Mouse (Mus musculus): ENCODE data around the gene Phf10. TPM values are rescaled to one million over a fixed set of nuclear protein-coding genes. Genes with fewer than 3 reads are reported as not detected.

Phf10 gene
- total and polyA plus RNA-seq, 3 experiments = 185 to 627 (median 265) TPM

- DNase-seq (ENCODE audit: low read depth, low spot score) = no peak
- TF ChIP-seq E2F4 (IDR thresholded peaks at IDR 0.05; ENCODE audit: borderline replicate concordance, low read depth, low read length) (no peak), TBP (IDR thresholded peaks at IDR 0.05; ENCODE audit: low read depth, low read length) (no peak), POLR2A (IDR thresholded peaks at IDR 0.05; ENCODE audit: control insufficient read depth in 1 of 2, insufficient read depth in 1 of 2, low read depth in 1 of 2, low read length in 2 of 2, poor library complexity in 1 of 2) (no peak), NELFE (IDR thresholded peaks at IDR 0.05; ENCODE audit: low read depth, low read length) (no peak), ZC3H11A (IDR thresholded peaks at IDR 0.05; ENCODE audit: low read depth, low read length) (no peak), SIN3A (IDR thresholded peaks at IDR 0.05; ENCODE audit: low read length) (no peak), UBTF (IDR thresholded peaks at IDR 0.05; ENCODE audit: borderline replicate concordance, insufficient read depth, low read depth, low read length) (no peak), EP300 (IDR thresholded peaks at IDR 0.05; ENCODE audit: low read depth in 1 of 2, low read length in 2 of 2) (no peak), RAD21 (IDR thresholded peaks at IDR 0.05; ENCODE audit: low read depth, low read length) (no peak), CHD2 (IDR thresholded peaks at IDR 0.05; ENCODE audit: low read length) (no peak), BHLHE40 (IDR thresholded peaks at IDR 0.05; ENCODE audit: borderline replicate concordance, low read depth, low read length) (no peak), HCFC1 (IDR thresholded peaks at IDR 0.05; ENCODE audit: low read depth, low read length) (no peak), POLR2AphosphoS5 (IDR thresholded peaks at IDR 0.05; ENCODE audit: borderline replicate concordance, low read depth, low read length) (no peak), TAL1 (IDR thresholded peaks at IDR 0.05; ENCODE audit: low read length) (no peak), GATA1 (IDR thresholded peaks at IDR 0.05; ENCODE audit: low read depth, low read length) (no peak), CHD1 (IDR thresholded peaks at IDR 0.05; ENCODE audit: low read depth, low read length) (no peak), MYC (IDR thresholded peaks at IDR 0.05; ENCODE audit: low read depth, low read length) (no peak), ZKSCAN1 (IDR thresholded peaks at IDR 0.05; ENCODE audit: low read depth, low read length) (no peak)
- no peaks in the 10 kb centered on the region for H3K9me3 ChIP-seq (replicated peaks; ENCODE audit: insufficient read depth, low read length)
- no peak overlapping the region for H3K4me3 ChIP-seq (ENCODE audit: control insufficient read depth in 1 of 2, insufficient read depth in 1 of 2, low read depth in 2 of 2, low read length in 2 of 2)
- H3K27me3 ChIP-seq (ENCODE audit: control insufficient read depth in 1 of 2, insufficient read depth in 2 of 2, low read length in 2 of 2) = peaks cover 0 to 2% of the 10 kb centered on the region in 2 experiments; a peak in 3 of 4 replicates
- no peaks in the 10 kb centered on the region for H3K36me3 ChIP-seq (ENCODE audit: control insufficient read depth in 1 of 2, insufficient read depth in 2 of 2, low read length in 2 of 2)
- no peak overlapping the region for H3K27ac ChIP-seq (ENCODE audit: control insufficient read depth, low read depth, low read length)
- no peak overlapping the region for H3K9ac ChIP-seq (ENCODE audit: control insufficient read depth, low read depth, low read length, poor library complexity, severe bottlenecking)
- no peaks in the 10 kb centered on the region for H3K4me1 ChIP-seq (ENCODE audit: control insufficient read depth in 1 of 2, insufficient read depth in 2 of 2, low read length in 2 of 2)
- H3K79me2 ChIP-seq (ENCODE audit: control insufficient read depth, insufficient read depth, low read length, poor library complexity) = no peaks in the 10 kb centered on the region
Observed at GRCm38 (mm10) chr17:14904206-14904605, 56.9 kb downstream of the Phf10 start.

GRCm38 (mm10) chr17:14903212-14903611, 57.9 kb downstream of the Phf10 start:
- Histone ChIP-seq H3K36me3 (ENCODE audit: control insufficient read depth in 1 of 2, insufficient read depth in 2 of 2, low read length in 2 of 2) (no peaks in the 10 kb centered on the region), H3K27me3 (ENCODE audit: control insufficient read depth in 1 of 2, insufficient read depth in 2 of 2, low read length in 2 of 2) (peaks cover 0 to 2% of the 10 kb centered on the region in 2 experiments; a peak in 2 of 4 replicates), H3K27ac (ENCODE audit: control insufficient read depth, low read depth, low read length) (no peak overlapping the region), H3K4me3 (ENCODE audit: control insufficient read depth in 1 of 2, insufficient read depth in 1 of 2, low read depth in 2 of 2, low read length in 2 of 2) (no peak overlapping the region), H3K79me2 (ENCODE audit: control insufficient read depth, insufficient read depth, low read length, poor library complexity) (no peaks in the 10 kb centered on the region), H3K4me1 (ENCODE audit: control insufficient read depth in 1 of 2, insufficient read depth in 2 of 2, low read length in 2 of 2) (no peaks in the 10 kb centered on the region), H3K9me3 (replicated peaks; ENCODE audit: insufficient read depth, low read length) (no peaks in the 10 kb centered on the region), H3K9ac (ENCODE audit: control insufficient read depth, low read depth, low read length, poor library complexity, severe bottlenecking) (no peak overlapping the region)
- no peak for TF ChIP-seq GATA1 (IDR thresholded peaks at IDR 0.05; ENCODE audit: low read depth, low read length)
- no peak for TF ChIP-seq CTCF (IDR thresholded peaks at IDR 0.05 in 2 of 3, conservative IDR thresholded peaks at IDR 0.05 in 1 of 3; ENCODE audit: control insufficient read depth in 1 of 3, insufficient read depth in 1 of 3, low read depth in 2 of 3, low read length in 3 of 3, poor library complexity in 1 of 3, severe bottlenecking in 1 of 3)
- no peak for TF ChIP-seq RAD21 (IDR thresholded peaks at IDR 0.05; ENCODE audit: low read depth, low read length)
- TF ChIP-seq USF2 (IDR thresholded peaks at IDR 0.05; ENCODE audit: borderline replicate concordance in 1 of 2, insufficient read depth in 1 of 2, low read depth in 1 of 2, low read length in 2 of 2) = no peak
- TF ChIP-seq SIN3A (IDR thresholded peaks at IDR 0.05; ENCODE audit: low read length) = no peak
- TF ChIP-seq RCOR1 (IDR thresholded peaks at IDR 0.05; ENCODE audit: low read depth, low read length) = no peak
- TF ChIP-seq ZMIZ1 (IDR thresholded peaks at IDR 0.05; ENCODE audit: low read depth, low read length) = no peak
- no peak for TF ChIP-seq POLR2A (IDR thresholded peaks at IDR 0.05; ENCODE audit: control insufficient read depth in 1 of 2, insufficient read depth in 1 of 2, low read depth in 1 of 2, low read length in 2 of 2, poor library complexity in 1 of 2)
- TF ChIP-seq CHD1 (IDR thresholded peaks at IDR 0.05; ENCODE audit: low read depth, low read length) = no peak
- no peak for DNase-seq (ENCODE audit: low read depth, low spot score)
